Mouse (Mus musculus): ENCODE data around the gene Atp6v1e1.
"Not testable (repeated sequence)": the region's sequence is repeated elsewhere in the genome, so short reads cannot be mapped to it uniquely, and the experiment has no call there.

Atp6v1e1 gene

GRCm38 (mm10) chr6:120820941-120821340, 1.7 kb downstream of the Atp6v1e1 start:
- DNase-seq (ENCODE audit: low read depth, low spot score): no peak

DNA sequence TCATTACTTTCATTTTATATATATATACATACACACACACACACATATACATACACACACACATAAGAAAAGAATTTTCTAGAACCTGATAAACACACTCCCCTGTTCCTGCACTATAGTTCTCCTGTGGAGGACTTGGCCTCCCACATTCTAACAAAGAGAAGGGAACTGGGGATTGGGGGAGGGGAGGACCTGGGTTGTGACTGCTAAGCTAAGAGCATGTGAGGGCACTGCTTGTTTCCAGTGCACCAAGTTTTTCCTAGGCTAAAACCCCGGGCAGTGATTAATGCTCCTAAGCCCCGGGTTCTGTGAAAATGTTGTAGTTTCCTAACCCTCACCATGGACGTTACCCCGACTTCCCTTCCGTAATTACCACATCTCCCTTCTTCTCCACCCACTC, 2.4 kb downstream of the Atp6v1e1 start:
- DNase-seq (ENCODE audit: low read depth, low spot score): no peak

DNA sequence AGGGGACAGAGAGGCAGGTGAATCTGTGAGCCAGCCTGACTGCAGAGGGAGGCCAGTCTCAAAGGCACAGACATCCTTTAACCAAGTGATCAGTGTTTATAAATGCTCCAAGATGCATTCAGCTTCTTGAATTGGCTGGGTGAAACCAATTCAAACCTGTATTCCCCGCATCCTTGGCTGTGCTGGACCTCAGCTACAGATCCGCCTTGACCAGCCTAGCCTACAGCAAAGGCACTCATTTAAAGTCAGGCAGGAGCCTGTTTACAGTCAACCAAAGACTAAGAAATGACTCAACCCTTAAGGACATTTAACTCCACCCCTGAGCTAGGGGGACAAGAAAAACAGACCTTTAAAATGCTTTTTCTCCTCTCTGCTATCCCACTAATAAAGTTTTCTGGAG, 3.3 kb downstream of the Atp6v1e1 start:
- no peak for DNase-seq (ENCODE audit: low read depth, low spot score)

GRCm38 (mm10) chr6:120811999-120812398, 10.6 kb downstream of the Atp6v1e1 start:
- DNase-seq (ENCODE audit: low read depth, low spot score): not testable (repeated sequence)

- no peak for DNase-seq (ENCODE audit: low read depth, low spot score)
These were observed 14.9 kb downstream of the Atp6v1e1 start for GRCm38 (mm10) chr6:120807738-120808081.

- no peak for DNase-seq (ENCODE audit: low read depth, low spot score)
These were observed 15.4 kb downstream of the Atp6v1e1 start for GRCm38 (mm10) chr6:120806999-120807737.

DNA sequence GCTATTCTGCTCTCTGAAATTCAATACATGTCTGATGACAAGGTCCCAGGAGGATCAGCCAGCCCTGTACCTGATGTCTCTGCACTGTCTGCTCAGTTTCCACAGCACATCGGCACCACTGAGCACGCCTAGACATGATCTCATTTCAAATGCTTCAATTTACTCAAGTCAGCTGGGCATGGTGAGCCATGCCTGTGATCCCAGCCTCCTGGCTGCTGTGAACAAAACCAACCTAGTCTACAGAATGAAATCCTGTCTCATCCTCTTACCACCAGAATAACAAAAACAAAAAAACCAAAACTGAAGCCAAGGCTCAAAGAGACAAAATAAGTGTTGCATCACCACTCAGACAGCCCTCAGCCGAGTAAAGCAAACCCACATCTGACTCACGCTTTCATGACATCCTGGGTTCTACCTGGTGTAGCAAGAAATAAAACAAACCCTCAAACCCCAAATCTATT, 23.0 kb downstream of the Atp6v1e1 start:
- no peak for DNase-seq (ENCODE audit: low read depth, low spot score)

- no peak for DNase-seq (ENCODE audit: low read depth, low spot score)
These were observed 23.7 kb downstream of the Atp6v1e1 start for GRCm38 (mm10) chr6:120798905-120799304.

GRCm38 (mm10) chr6:120798019-120798418, 24.6 kb downstream of the Atp6v1e1 start:
- DNase-seq (ENCODE audit: low read depth, low spot score): peak; percentile 45

GRCm38 (mm10) chr6:120796111-120796510, 26.5 kb downstream of the Atp6v1e1 start:
- DNase-seq (ENCODE audit: low read depth, low spot score): no peak

DNA sequence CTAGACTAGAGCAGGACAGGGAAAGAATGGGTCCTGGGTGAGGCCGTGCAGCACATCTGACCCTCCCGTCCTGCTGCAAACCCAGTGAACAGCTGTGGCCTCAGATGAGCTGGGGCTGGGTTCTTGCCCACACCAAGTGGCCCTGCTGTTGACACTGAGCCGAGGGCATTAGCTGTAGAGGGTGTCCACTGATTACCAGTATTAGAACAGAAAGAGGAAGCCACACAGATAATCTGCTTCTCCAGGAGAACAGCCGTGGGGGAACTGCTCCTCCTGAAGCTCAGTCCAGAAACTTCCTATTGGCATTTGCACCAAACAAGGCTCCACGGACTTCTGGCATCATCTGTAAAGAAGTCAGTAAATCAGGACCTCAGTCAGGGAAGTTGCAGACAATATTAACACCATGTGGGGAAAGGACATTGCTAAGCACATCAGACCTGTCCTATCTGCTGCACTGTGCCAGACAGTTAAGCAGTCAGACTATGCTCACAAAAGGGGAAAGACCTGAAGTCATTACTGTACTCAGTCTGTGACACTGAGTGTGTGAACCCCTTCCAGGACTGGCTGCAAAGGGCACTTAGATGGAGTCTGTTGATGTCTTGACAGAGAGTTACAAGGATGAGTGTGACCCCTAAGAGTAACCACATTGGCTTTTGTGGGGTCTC, 27.0 kb downstream of the Atp6v1e1 start:
- no peak for DNase-seq (ENCODE audit: low read depth, low spot score)

DNA sequence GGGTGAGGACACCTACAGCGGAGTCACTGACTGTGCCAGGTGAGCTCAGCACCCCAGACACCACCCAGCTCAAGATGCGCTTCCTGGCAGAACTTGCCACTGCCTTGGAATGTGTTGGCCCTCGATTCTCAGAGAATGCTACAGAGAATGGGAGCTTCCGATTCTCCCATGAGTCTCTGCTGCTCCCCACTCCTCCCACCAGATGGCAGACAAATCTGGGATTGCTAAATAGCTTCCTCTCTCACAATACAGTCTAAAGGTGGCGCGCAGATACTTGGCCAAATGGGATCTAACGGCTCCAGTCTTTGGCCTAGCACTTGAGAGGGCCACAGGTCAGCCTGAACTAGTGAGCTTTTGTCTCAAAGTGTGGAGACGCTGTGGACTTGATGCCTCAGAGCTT, 29.6 kb downstream of the Atp6v1e1 start:
- DNase-seq (ENCODE audit: low read depth, low spot score): peak; percentile 71

DNA sequence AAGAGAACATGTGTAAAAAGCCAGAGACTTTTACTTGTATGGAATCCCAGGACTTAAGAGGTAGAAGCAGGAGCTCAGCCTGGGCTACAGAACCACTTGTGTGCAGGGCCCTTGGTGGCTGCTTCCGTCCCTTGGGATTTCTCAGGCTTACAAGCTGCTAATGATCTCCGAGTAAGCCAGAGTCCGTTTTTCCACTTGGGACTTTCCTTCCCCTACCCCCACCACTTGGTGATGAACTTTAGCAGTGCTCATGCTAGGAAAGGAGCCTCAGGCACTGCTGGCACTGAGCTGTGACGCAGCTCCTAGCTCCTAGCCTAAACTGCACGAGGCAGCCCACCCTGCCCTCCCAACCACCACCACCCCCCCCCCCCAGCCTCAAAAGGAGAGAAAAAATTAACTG, 31.9 kb downstream of the Atp6v1e1 start:
- no peak for DNase-seq (ENCODE audit: low read depth, low spot score)

DNA sequence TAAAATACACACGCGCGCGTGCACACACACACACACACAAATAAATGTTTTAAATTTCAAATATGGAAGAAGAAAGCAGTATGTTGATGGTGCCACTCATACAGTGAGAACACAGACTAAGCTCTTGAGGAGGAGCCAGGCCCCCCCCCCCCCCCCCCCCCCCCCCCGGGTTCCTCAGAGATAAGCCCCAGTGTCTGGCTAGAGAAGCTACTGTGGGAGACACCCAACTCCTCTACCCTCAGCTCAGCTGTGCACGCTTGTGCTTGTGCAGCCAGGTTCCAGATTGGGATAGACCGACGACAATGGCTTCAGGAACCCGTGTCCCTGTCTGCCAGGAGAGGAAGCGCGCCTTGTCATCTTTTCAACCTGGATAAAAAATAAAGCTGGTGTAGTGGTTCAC, 32.4 kb downstream of the Atp6v1e1 start:
- no peak for DNase-seq (ENCODE audit: low read depth, low spot score)

GRCm38 (mm10) chr6:120788904-120789303, 33.7 kb downstream of the Atp6v1e1 start:
- peak; percentile 68 for DNase-seq (ENCODE audit: low read depth, low spot score)

DNA sequence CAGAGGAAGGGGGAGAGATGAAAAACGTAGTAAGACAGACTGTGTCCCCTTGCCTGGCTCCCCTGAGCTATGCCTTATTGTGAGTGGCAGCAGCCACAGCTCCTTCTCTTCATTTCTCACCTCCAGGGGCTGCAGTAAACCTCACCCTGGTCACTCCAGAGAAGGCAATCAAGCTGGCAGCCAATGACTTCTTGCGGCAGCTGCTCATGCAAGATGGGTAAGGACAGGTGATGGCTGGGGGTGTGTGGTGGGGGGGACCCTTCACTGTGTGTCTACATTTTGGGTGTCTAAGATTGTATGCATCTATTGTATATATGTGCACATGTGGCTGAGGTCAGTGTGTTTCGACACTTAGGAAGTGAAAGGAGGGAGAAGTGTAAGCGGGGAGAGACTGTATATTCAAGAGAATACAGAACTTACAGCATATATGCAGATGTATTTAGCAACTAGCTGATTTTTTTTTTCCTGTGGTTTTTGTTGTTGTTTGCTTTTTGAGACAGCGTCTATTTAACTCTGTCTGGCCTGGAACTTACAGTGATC, 34.5 kb downstream of the Atp6v1e1 start:
- no peak for DNase-seq (ENCODE audit: low read depth, low spot score)

GRCm38 (mm10) chr6:120784351-120784750, 38.2 kb downstream of the Atp6v1e1 start:
- DNase-seq (ENCODE audit: low read depth, low spot score): no peak

GRCm38 (mm10) chr6:120782948-120783347, 39.6 kb downstream of the Atp6v1e1 start:
- no peak for DNase-seq (ENCODE audit: low read depth, low spot score)

- no peak for DNase-seq (ENCODE audit: low read depth, low spot score)
These were observed 44.4 kb downstream of the Atp6v1e1 start for GRCm38 (mm10) chr6:120778226-120778625.

DNA sequence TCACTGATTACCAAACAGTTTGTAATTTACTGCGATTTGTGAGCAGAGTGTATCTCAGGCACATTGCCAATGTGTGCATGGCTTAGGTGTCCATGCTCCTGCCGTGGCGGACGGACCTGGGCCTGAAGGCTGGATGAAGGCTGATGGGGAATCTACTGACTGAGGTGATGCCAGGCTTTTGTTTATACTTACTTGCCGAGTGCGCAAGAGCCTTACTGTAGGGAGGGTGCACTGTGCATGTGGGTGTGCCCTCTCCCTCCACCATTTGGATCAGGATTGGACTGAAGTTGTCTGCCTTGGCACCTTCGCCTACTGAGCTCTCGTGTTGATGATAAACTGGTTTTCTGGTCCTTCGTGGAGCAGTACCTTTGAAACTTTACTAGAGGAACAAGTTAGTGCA, 45.1 kb downstream of the Atp6v1e1 start:
- no peak for DNase-seq (ENCODE audit: low read depth, low spot score)

DNA sequence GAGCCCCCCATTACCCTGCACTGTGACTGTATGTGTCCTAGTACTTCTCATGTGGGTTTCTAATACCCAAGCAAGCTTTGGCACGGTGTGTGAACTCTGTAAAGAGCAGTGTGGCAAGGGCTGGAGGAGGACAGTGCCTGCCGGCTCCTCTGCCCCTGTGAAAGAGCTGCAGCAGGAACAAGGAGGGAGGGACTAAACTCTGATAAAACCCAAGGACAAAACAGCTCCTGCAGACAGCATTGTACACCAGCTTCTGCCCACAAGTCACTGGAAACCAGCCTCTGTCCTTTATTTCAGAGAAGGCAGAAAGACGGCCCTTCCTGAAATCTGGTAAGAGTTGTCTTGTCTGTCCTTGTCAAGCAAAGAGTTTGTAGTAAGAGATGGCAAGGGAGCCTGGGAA, 46.3 kb downstream of the Atp6v1e1 start:
- DNase-seq (ENCODE audit: low read depth, low spot score): no peak

DNA sequence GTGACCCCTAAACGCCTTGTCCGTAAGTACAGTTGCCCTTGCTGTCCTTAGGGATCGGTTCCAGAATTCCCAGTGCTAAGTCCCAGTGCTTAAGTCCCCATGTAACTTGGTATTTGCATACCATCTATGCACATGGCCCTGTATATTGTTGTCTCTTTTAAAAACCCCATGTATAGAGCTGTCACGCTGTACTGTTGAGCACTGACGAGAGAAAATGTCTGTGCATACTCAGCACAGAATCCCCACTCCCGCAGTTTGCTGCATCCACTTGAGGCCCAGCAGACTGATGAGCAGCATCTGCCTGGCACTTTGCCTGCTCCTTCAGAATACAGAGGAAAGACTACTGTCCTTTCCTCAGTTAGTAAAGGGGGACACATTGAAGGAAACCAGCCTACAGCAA, 48.8 kb downstream of the Atp6v1e1 start:
- DNase-seq (ENCODE audit: low read depth, low spot score): no peak

GRCm38 (mm10) chr6:120773149-120773628, 49.4 kb downstream of the Atp6v1e1 start, which contains the start of gene Slc25a18:
Slc25a18 (plus strand) TSS chr6:120773578.
- DNase-seq (ENCODE audit: low read depth, low spot score): no peak

Measured in R1 (cell line).